ENCODE assay signal across 37 mouse cellular contexts in the genomic region with DNA sequence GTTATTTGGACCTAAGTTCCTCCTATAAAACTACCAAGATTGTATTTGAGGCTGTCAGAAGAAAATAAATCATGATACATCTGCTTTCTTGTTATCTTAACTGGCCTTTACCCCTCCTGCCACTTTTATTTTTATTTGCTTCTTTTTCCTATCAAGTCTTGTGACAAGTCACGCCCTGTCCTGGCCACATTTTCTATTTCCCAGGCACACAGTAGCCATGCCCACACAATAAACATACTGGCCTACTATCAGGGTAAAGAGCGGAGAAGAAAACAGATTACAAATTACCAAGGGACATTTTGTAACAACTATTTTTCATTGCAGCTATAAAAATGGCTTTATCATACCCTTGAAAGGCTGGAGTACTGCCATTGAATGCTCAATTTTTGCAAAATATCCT. TPM values are rescaled to one million over a fixed set of nuclear protein-coding genes. Genes with fewer than 3 reads are reported as not detected.
"Had no signal": no experiment of that assay in that cellular context is flagged by ENCODE, and none has a peak within 500 bp of the region (broad histone marks: within the 10 kb centered on the region; RNA-seq: fewer than 3 reads in every experiment).

No protein-coding gene starts in this region.

- ATAC-seq: liver, embryonic 12.5 days; liver, postnatal 0 days; lung, postnatal 0 days; midbrain, embryonic 13.5 days; midbrain, embryonic 15.5 days; midbrain, embryonic 16.5 days had no signal

- H3K4me2 ChIP-seq: limb, embryonic 12.5 days; limb, embryonic 13.5 days; limb, embryonic 15.5 days; liver, embryonic 11.5 days; liver, embryonic 12.5 days; liver, embryonic 13.5 days; liver, embryonic 15.5 days; lung, embryonic 14.5 days; lung, embryonic 15.5 days; midbrain, embryonic 11.5 days; midbrain, embryonic 12.5 days; midbrain, embryonic 13.5 days; midbrain, embryonic 15.5 days had no signal

- H3K36me3 ChIP-seq: limb, embryonic 10.5 days; limb, embryonic 12.5 days; limb, embryonic 13.5 days; limb, embryonic 15.5 days; liver, embryonic 12.5 days; liver, embryonic 13.5 days; liver, embryonic 15.5 days; lung, embryonic 15.5 days; midbrain, embryonic 10.5 days; midbrain, embryonic 12.5 days; midbrain, embryonic 13.5 days; midbrain, embryonic 15.5 days had no signal

- H3K27ac ChIP-seq: left cerebral cortex, adult 2 months; limb, embryonic 10.5 days; limb, embryonic 12.5 days; limb, embryonic 13.5 days; limb, embryonic 15.5 days; liver, embryonic 12.5 days; liver, embryonic 13.5 days; liver, embryonic 14.5 days; liver, embryonic 15.5 days; lung, embryonic 15.5 days; macrophage; midbrain, embryonic 10.5 days; midbrain, embryonic 12.5 days; midbrain, embryonic 13.5 days; midbrain, embryonic 15.5 days had no signal

- DNase-seq: left cerebral cortex, postnatal 4 days; liver; liver, embryonic 13.5 days; liver, postnatal 0 days; lung, adult 18-20 months; lung, adult 2 months; lung, embryonic 14.5 days; lung, postnatal 10 days; lung, postnatal 14 days; lung, postnatal 36 days; lung, postnatal 4 days; midbrain, embryonic 14.5 days had no signal

- H3K27me3 ChIP-seq: limb, embryonic 12.5 days; limb, embryonic 13.5 days; limb, embryonic 15.5 days; liver, embryonic 12.5 days; liver, embryonic 13.5 days; liver, embryonic 15.5 days; lung, embryonic 15.5 days; megakaryocyte, embryonic 14.5 days; midbrain, embryonic 12.5 days; midbrain, embryonic 13.5 days; midbrain, embryonic 15.5 days had no signal

- H3K4me3 ChIP-seq: left cerebral cortex, adult 2 months; limb, embryonic 10.5 days; limb, embryonic 12.5 days; limb, embryonic 13.5 days; limb, embryonic 15.5 days; liver, embryonic 12.5 days; liver, embryonic 13.5 days; liver, embryonic 15.5 days; lung, embryonic 15.5 days; megakaryocyte, embryonic 14.5 days; midbrain, embryonic 10.5 days; midbrain, embryonic 12.5 days; midbrain, embryonic 13.5 days; midbrain, embryonic 15.5 days; myocyte had no signal

- H3K9ac ChIP-seq: limb, embryonic 12.5 days; limb, embryonic 13.5 days; limb, embryonic 15.5 days; liver, embryonic 12.5 days; liver, embryonic 13.5 days; liver, embryonic 14.5 days; liver, embryonic 15.5 days; liver, postnatal 0 days; lung, embryonic 14.5 days; lung, embryonic 15.5 days; midbrain, embryonic 12.5 days; midbrain, embryonic 13.5 days; midbrain, embryonic 15.5 days had no signal

- H3K9me3 ChIP-seq: limb, embryonic 10.5 days; limb, embryonic 12.5 days; limb, embryonic 13.5 days; limb, embryonic 15.5 days; liver, embryonic 12.5 days; liver, embryonic 13.5 days; liver, embryonic 15.5 days; lung, embryonic 15.5 days; megakaryocyte, embryonic 14.5 days; midbrain, embryonic 10.5 days; midbrain, embryonic 12.5 days; midbrain, embryonic 13.5 days; midbrain, embryonic 15.5 days had no signal

- H3K4me1 ChIP-seq: limb, embryonic 10.5 days; limb, embryonic 12.5 days; limb, embryonic 13.5 days; limb, embryonic 15.5 days; liver, embryonic 12.5 days; liver, embryonic 13.5 days; liver, embryonic 15.5 days; lung, embryonic 15.5 days; megakaryocyte, embryonic 14.5 days; midbrain, embryonic 10.5 days; midbrain, embryonic 12.5 days; midbrain, embryonic 13.5 days; midbrain, embryonic 15.5 days had no signal

RNA-seq across cellular contexts. Expression of a gene that starts 10.6 kb away (rescaled TPM):
- polyA plus RNA-seq: limb, embryonic 10.5 days; limb, embryonic 11.5 days; limb, embryonic 12.5 days; limb, embryonic 13.5 days; limb, embryonic 14.5 days; limb, embryonic 15.5 days; liver, adult 2 months; liver, embryonic 11.5 days; liver, embryonic 12.5 days; liver, embryonic 13.5 days; liver, embryonic 14.5 days; liver, embryonic 15.5 days; liver, embryonic 16.5 days; liver, postnatal 0 days; lung, adult 2 months; lung, embryonic 14.5 days; lung, embryonic 15.5 days; lung, embryonic 16.5 days; lung, postnatal 0 days; macrophage; midbrain, embryonic 10.5 days; midbrain, embryonic 11.5 days; midbrain, embryonic 12.5 days; midbrain, embryonic 13.5 days; midbrain, embryonic 14.5 days; midbrain, embryonic 15.5 days; midbrain, embryonic 16.5 days; myocyte had no signal
